ENCODE assay signal across 9 mouse cellular contexts in the genomic region with DNA sequence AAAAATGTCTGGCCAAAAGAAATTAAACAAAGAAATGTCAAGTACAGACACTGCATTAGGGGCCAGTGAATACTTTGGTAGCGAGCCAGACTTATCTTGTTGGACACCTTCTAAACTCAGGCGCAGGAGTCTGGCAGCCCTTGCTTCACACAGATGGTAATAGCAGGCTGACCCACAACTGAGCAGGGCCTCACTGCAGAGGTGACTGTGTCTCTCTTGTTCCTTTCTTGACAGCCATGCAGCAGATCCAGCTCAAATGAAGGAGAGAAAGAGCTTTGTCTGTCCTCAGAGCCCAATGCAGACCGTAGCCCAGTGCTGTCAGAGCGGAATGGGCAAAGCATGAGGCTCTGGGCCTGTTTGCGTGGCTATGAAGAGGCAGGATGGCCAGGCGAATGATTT.
DNase-seq lines count a peak whose midpoint lies in the region; ATAC-seq lines count a peak whose summit lies in the region.
"Had no signal": no experiment of that assay in that cellular context is flagged by ENCODE, and none has a peak within 500 bp of the region (broad histone marks: within the 10 kb centered on the region; RNA-seq: fewer than 3 reads in every experiment).

No protein-coding gene starts in this region.

- no peak overlapping the region for H3K9ac ChIP-seq in kidney, embryonic 15.5 days
- H3K9ac ChIP-seq in forebrain, embryonic 11.5 days (ENCODE audit: low read length), result peak overlapping the region; percentile 30; the same call in 1 of the 2 replicates
- H3K9ac ChIP-seq in intestine, embryonic 14.5 days (ENCODE audit: low read length), result peak overlapping the region; percentile 20; the same call in 1 of the 2 replicates
- no peak overlapping the region; the same call in 1 of the 2 replicates for H3K9ac ChIP-seq in midbrain, embryonic 12.5 days (replicated peaks)

- H3K9me3 ChIP-seq in kidney, embryonic 15.5 days (replicated peaks), result no peaks in the 10 kb centered on the region
- no peaks in the 10 kb centered on the region for H3K9me3 ChIP-seq in forebrain, embryonic 11.5 days (ENCODE audit: control insufficient read depth, low read length)
- H3K9me3 ChIP-seq in intestine, embryonic 14.5 days (ENCODE audit: control insufficient read depth, low read length), result no peaks in the 10 kb centered on the region
- H3K9me3 ChIP-seq in midbrain, embryonic 12.5 days, result no peaks in the 10 kb centered on the region

- H3K4me3 ChIP-seq in kidney, embryonic 15.5 days (replicated peaks), result no peak overlapping the region
- H3K4me3 ChIP-seq in forebrain, embryonic 11.5 days (ENCODE audit: low read depth, low read length), result no peak overlapping the region
- no peak overlapping the region for H3K4me3 ChIP-seq in intestine, embryonic 14.5 days (ENCODE audit: low read depth, low read length)
- H3K4me3 ChIP-seq in midbrain, embryonic 12.5 days, result no peak overlapping the region
- H3K4me3 ChIP-seq: erythroblast, embryonic 14.5 days had no signal

- no peak for DNase-seq in kidney, postnatal 25 days
- no peak for DNase-seq in forebrain, embryonic 11.5 days (ENCODE audit: low spot score)
- no peak for DNase-seq in intestine, embryonic 14.5 days (ENCODE audit: low spot score)
- no peak for DNase-seq in frontal cortex, adult 2 months (ENCODE audit: extremely low spot score in 1 of 2, low spot score in 1 of 2)
- DNase-seq in adrenal gland, postnatal 10 days, result no peak
- DNase-seq in right cerebral cortex, adult 18-20 months, result no peak

- H3K4me2 ChIP-seq in kidney, embryonic 15.5 days, result peak overlapping the region; percentile 27; the same call in 1 of the 2 replicates
- no peak overlapping the region; the same call in 1 of the 2 replicates for H3K4me2 ChIP-seq in forebrain, embryonic 11.5 days (ENCODE audit: low read depth, low read length, severe bottlenecking)
- H3K4me2 ChIP-seq in intestine, embryonic 14.5 days (ENCODE audit: low read length), result no peak overlapping the region
- H3K4me2 ChIP-seq in midbrain, embryonic 12.5 days (replicated peaks), result no peak overlapping the region

- no peaks in the 10 kb centered on the region for H3K36me3 ChIP-seq in kidney, embryonic 15.5 days
- no peaks in the 10 kb centered on the region for H3K36me3 ChIP-seq in forebrain, embryonic 11.5 days (ENCODE audit: control insufficient read depth, insufficient read depth, low read length)
- no peaks in the 10 kb centered on the region for H3K36me3 ChIP-seq in intestine, embryonic 14.5 days (ENCODE audit: control insufficient read depth, insufficient read depth, low read length)
- no peaks in the 10 kb centered on the region for H3K36me3 ChIP-seq in midbrain, embryonic 12.5 days

- 68% methylated on average over 6 of the region's 6 CpGs for WGBS in kidney, embryonic 15.5 days
- WGBS in forebrain, embryonic 11.5 days, result 64% methylated on average over 6 of the region's 6 CpGs
- WGBS in intestine, embryonic 14.5 days, result 40% methylated on average over 6 of the region's 6 CpGs
- 76% methylated on average over 6 of the region's 6 CpGs for WGBS in midbrain, embryonic 12.5 days

- no peaks in the 10 kb centered on the region for H3K27me3 ChIP-seq in kidney, embryonic 15.5 days
- H3K27me3 ChIP-seq in forebrain, embryonic 11.5 days (ENCODE audit: control insufficient read depth, insufficient read depth, low read length), result peaks cover 29% of the 10 kb centered on the region
- no peaks in the 10 kb centered on the region for H3K27me3 ChIP-seq in intestine, embryonic 14.5 days (replicated peaks; ENCODE audit: control insufficient read depth, insufficient read depth, low read length)
- peaks cover 9% of the 10 kb centered on the region; the same call in 1 of the 2 replicates for H3K27me3 ChIP-seq in midbrain, embryonic 12.5 days

- peak; percentile 29; the same call in 1 of the 2 replicates for ATAC-seq in kidney, embryonic 15.5 days (replicated peaks; ENCODE audit: low FRiP score)
- ATAC-seq in forebrain, embryonic 11.5 days (replicated peaks; ENCODE audit: low FRiP score), result peak; percentile 10; the same call in 1 of the 2 replicates
- peak; percentile 51 for ATAC-seq in intestine, embryonic 14.5 days (replicated peaks; ENCODE audit: low FRiP score, low TSS enrichment, low read depth)
- peak; percentile 51 for ATAC-seq in midbrain, embryonic 12.5 days (ENCODE audit: low FRiP score, low read depth)

- H3K27ac ChIP-seq in kidney, embryonic 15.5 days, result peak overlapping the region; percentile 81
- peak overlapping the region; percentile 80 for H3K27ac ChIP-seq in forebrain, embryonic 11.5 days (ENCODE audit: low read depth, low read length)
- peak overlapping the region; percentile 86 for H3K27ac ChIP-seq in intestine, embryonic 14.5 days (ENCODE audit: low read depth)
- H3K27ac ChIP-seq in midbrain, embryonic 12.5 days (replicated peaks), result peak overlapping the region; percentile 88

- H3K4me1 ChIP-seq in kidney, embryonic 15.5 days, result peaks cover 16% of the 10 kb centered on the region
- H3K4me1 ChIP-seq in forebrain, embryonic 11.5 days (replicated peaks; ENCODE audit: control insufficient read depth, insufficient read depth, low read length), result peaks cover 10% of the 10 kb centered on the region
- peaks cover 21% of the 10 kb centered on the region for H3K4me1 ChIP-seq in intestine, embryonic 14.5 days (replicated peaks; ENCODE audit: control insufficient read depth, insufficient read depth, low read length)
- H3K4me1 ChIP-seq in midbrain, embryonic 12.5 days, result peaks cover 28% of the 10 kb centered on the region

Comparison
In these comparisons a context has a peak if more than half of its experiments do, and no peak if none do; other contexts are left out.
1. H3K9ac ChIP-seq: peak in forebrain, embryonic 11.5 days (single experiment) and intestine, embryonic 14.5 days (single experiment); none in kidney, embryonic 15.5 days (single experiment) and midbrain, embryonic 12.5 days (single experiment).
2. Peak in every context shown above with its lines, with median percentiles within 50 percentile points of each other: ATAC-seq and H3K27ac ChIP-seq.